ENCODE assay signal across 9 mouse cellular contexts in the genomic region with DNA sequence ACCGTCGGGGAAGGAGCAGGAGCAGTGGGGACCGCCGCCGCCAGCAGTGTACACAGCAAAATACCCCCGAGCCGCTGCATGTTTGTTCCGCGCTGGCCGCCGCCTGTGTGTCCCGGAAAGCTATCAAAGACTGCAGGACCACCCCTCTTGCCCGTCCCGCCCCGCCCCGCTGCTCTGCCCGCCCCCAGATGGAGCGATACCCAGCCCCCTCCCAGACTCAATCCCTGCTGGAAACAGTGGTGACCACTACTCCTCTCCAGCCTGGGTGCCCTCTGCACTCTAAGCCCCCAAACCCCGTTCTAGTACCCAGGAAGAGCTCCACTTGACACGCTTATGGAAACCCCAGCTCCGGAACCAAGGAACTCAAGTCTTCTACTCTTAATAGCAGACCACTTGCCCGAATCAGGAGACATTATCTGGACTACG. TPM values are rescaled to one million over a fixed set of nuclear protein-coding genes. Genes with fewer than 3 reads are reported as not detected.
DNase-seq lines count a peak whose midpoint lies in the region; ATAC-seq and TF ChIP-seq lines count a peak whose summit lies in the region.
"Had no signal": no experiment of that assay in that cellular context is flagged by ENCODE, and none has a peak within 500 bp of the region (broad histone marks: within the 10 kb centered on the region; RNA-seq: fewer than 3 reads in every experiment).

No protein-coding gene starts in this region.

- peak overlapping the region; percentile 57 for H3K4me3 ChIP-seq in kidney, embryonic 15.5 days (replicated peaks)
- H3K4me3 ChIP-seq in liver, embryonic 13.5 days (replicated peaks) = peak overlapping the region; percentile 50
- peak overlapping the region; percentile 45 for H3K4me3 ChIP-seq in small intestine, adult 2 months (ENCODE audit: low read depth, low read length)

- peak overlapping the region; percentile 67 for H3K27ac ChIP-seq in kidney, embryonic 15.5 days
- H3K27ac ChIP-seq in liver, embryonic 13.5 days = no peak overlapping the region
- peak overlapping the region; percentile 9; the same call in 1 of the 2 replicates for H3K27ac ChIP-seq in small intestine, adult 2 months (ENCODE audit: insufficient read depth, low read depth, low read length)
- H3K27ac ChIP-seq: macrophage had no signal

- H3K4me2 ChIP-seq in kidney, embryonic 15.5 days = peak overlapping the region; percentile 71
- H3K4me2 ChIP-seq in liver, embryonic 13.5 days = peak overlapping the region; percentile 50

- TF ChIP-seq CTCF in small intestine, adult 2 months (IDR thresholded peaks at IDR 0.05; ENCODE audit: extremely low read depth, insufficient read length, insufficient replicate concordance, low read depth, low read length) = no peak

- H3K4me1 ChIP-seq in kidney, embryonic 15.5 days = peaks cover 44% of the 10 kb centered on the region
- H3K4me1 ChIP-seq in liver, embryonic 13.5 days (replicated peaks) = peaks cover 14% of the 10 kb centered on the region
- peaks cover 3% of the 10 kb centered on the region for H3K4me1 ChIP-seq in small intestine, adult 2 months (ENCODE audit: control insufficient read depth, insufficient read depth, insufficient read length, low read length)

- 1% methylated on average over 23 of the region's 23 CpGs for WGBS in kidney, embryonic 15.5 days
- WGBS in liver, embryonic 13.5 days (ENCODE audit: insufficient replicate concordance) = 3% methylated on average over 23 of the region's 23 CpGs
- WGBS in small intestine, adult 2 months = 3% methylated on average over 23 of the region's 23 CpGs

- H3K9ac ChIP-seq in kidney, embryonic 15.5 days = peak overlapping the region; percentile 43
- H3K9ac ChIP-seq in liver, embryonic 13.5 days = no peak overlapping the region

- H3K9me3 ChIP-seq in kidney, embryonic 15.5 days (replicated peaks) = no peaks in the 10 kb centered on the region
- H3K9me3 ChIP-seq in liver, embryonic 13.5 days (replicated peaks) = no peaks in the 10 kb centered on the region

- peaks cover 8% of the 10 kb centered on the region for H3K27me3 ChIP-seq in kidney, embryonic 15.5 days
- H3K27me3 ChIP-seq in liver, embryonic 13.5 days = peaks cover 39% of the 10 kb centered on the region
- peaks cover 18% of the 10 kb centered on the region for H3K27me3 ChIP-seq in small intestine, adult 2 months (ENCODE audit: control insufficient read depth, insufficient read depth, low read length)

- peak; percentile 70 for ATAC-seq in kidney, embryonic 15.5 days (replicated peaks; ENCODE audit: low FRiP score)
- ATAC-seq in common myeloid progenitor, adult 5-6 weeks (replicated peaks; ENCODE audit: low read depth, poor library complexity, severe bottlenecking) = peak; percentile 42
- peak; percentile 48; the same call in 1 of the 2 replicates for ATAC-seq in liver, embryonic 13.5 days (ENCODE audit: low read depth)

- no peak for DNase-seq in kidney, adult 18-20 months
- DNase-seq in heart, postnatal 4 days = peak; percentile 51
- no peak for DNase-seq in liver, embryonic 13.5 days
- DNase-seq in ovary, postnatal 14 days (ENCODE audit: low spot score) = no peak
- no peak for DNase-seq in adipocyte (ENCODE audit: low spot score)

- TF ChIP-seq POLR2A in small intestine, adult 2 months (IDR thresholded peaks at IDR 0.05; ENCODE audit: low read depth, low read length) = no peak

- no peaks in the 10 kb centered on the region for H3K36me3 ChIP-seq in kidney, embryonic 15.5 days
- H3K36me3 ChIP-seq in liver, embryonic 13.5 days = no peaks in the 10 kb centered on the region
- no peaks in the 10 kb centered on the region for H3K36me3 ChIP-seq in small intestine, adult 2 months (ENCODE audit: control insufficient read depth, insufficient read depth, low read length)

RNA-seq across cellular contexts. Expression of a gene that starts 0.5 kb away (rescaled TPM):
- 20.0 and 25.3 TPM in 2 replicates for polyA plus RNA-seq in kidney, embryonic 15.5 days (2015; fragmentation: Nextera tagmentation; extraction: Ambion mirVana)
- total RNA-seq in common myeloid progenitor, adult 5-6 weeks (2017) = 0.27 TPM in 1 of 2 replicates, not detected in the other
- 10 to 100 TPM; 82.6 to 87.6 TPM for total RNA-seq in heart, postnatal 4 days (2021)
- 5.8 and 6.4 TPM in 2 replicates for polyA plus RNA-seq in liver, embryonic 13.5 days (2015; fragmentation: Nextera tagmentation; extraction: Ambion mirVana)
- 6.0 and 9.6 TPM in 2 replicates for polyA plus RNA-seq in small intestine, adult 2 months (2012; rRNA removed)
- polyA plus RNA-seq: macrophage had no signal
